7 mouse cellular contexts compared by ENCODE assay signal in genomic region chr2:147012623-147013184, GRCm38 (mm10). TPM values are rescaled to one million over a fixed set of nuclear protein-coding genes. Genes with fewer than 3 reads are reported as not detected.
A peak's percentile ranks its signal among the peaks of the same experiment; 100 is the strongest.
DNase-seq lines count a peak whose midpoint lies in the region; ATAC-seq lines count a peak whose summit lies in the region.

Xrn2 (plus strand) TSS chr2:147012996.

- H3K9ac ChIP-seq in embryonic facial prominence, embryonic 12.5 days = peak within 1 kb of the TSS; percentile 83
- peak within 1 kb of the TSS; percentile 88 for H3K9ac ChIP-seq in limb, embryonic 11.5 days (ENCODE audit: low read length)
- H3K9ac ChIP-seq in midbrain, embryonic 14.5 days (replicated peaks; ENCODE audit: low read length) = peak within 1 kb of the TSS; percentile 87

- H3K4me1 ChIP-seq in embryonic facial prominence, embryonic 12.5 days = peaks cover 17% of the 10 kb centered on the region
- H3K4me1 ChIP-seq in limb, embryonic 11.5 days (ENCODE audit: control insufficient read depth, insufficient read depth, low read length) = 0 out of 2 replicates have a peak, but pooled peaks cover 5% of the 10 kb centered on the region
- H3K4me1 ChIP-seq in midbrain, embryonic 14.5 days (ENCODE audit: control insufficient read depth, insufficient read depth, low read length) = peaks cover 19% of the 10 kb centered on the region

- peak; percentile 94 for DNase-seq in adrenal gland, postnatal 25 days
- peak; percentile 99 for DNase-seq in heart, adult 11 months
- DNase-seq in kidney, adult 18-20 months = peak; percentile 97
- peak; percentile 97 for DNase-seq in limb, embryonic 11.5 days (ENCODE audit: low spot score)
- peak; percentile 98 for DNase-seq in midbrain, embryonic 14.5 days
- DNase-seq in spleen, adult 18-20 months = peak; percentile 91 to 93

- WGBS in embryonic facial prominence, embryonic 12.5 days = under 1% methylated on average over 37 of the region's 37 CpGs
- WGBS in limb, embryonic 11.5 days = under 1% methylated on average over 37 of the region's 37 CpGs
- WGBS in midbrain, embryonic 14.5 days = under 1% methylated on average over 37 of the region's 37 CpGs

- ATAC-seq in embryonic facial prominence, embryonic 12.5 days (ENCODE audit: insufficient number of reproducible peaks, insufficient read depth, low FRiP score, low TSS enrichment) = peak; percentile 90
- ATAC-seq in limb, embryonic 11.5 days (ENCODE audit: insufficient number of reproducible peaks, low FRiP score, low TSS enrichment, low read depth) = peak; percentile 95
- peak; percentile 96 for ATAC-seq in midbrain, embryonic 14.5 days (ENCODE audit: low FRiP score, low TSS enrichment)

- peak within 1 kb of the TSS; percentile 80 for H3K4me3 ChIP-seq in embryonic facial prominence, embryonic 12.5 days
- H3K4me3 ChIP-seq in limb, embryonic 11.5 days (ENCODE audit: low read depth, low read length) = peak within 1 kb of the TSS; percentile 66
- peak within 1 kb of the TSS; percentile 75 for H3K4me3 ChIP-seq in midbrain, embryonic 14.5 days (replicated peaks; ENCODE audit: low read depth, low read length)

- peak within 1 kb of the TSS; percentile 99 for H3K27ac ChIP-seq in embryonic facial prominence, embryonic 12.5 days
- peak within 1 kb of the TSS; percentile 88 for H3K27ac ChIP-seq in limb, embryonic 11.5 days (replicated peaks; ENCODE audit: low read depth, low read length)
- H3K27ac ChIP-seq in midbrain, embryonic 14.5 days (replicated peaks; ENCODE audit: low read depth, low read length) = peak within 1 kb of the TSS; percentile 94

- no peaks in the 10 kb centered on the region for H3K9me3 ChIP-seq in embryonic facial prominence, embryonic 12.5 days
- H3K9me3 ChIP-seq in limb, embryonic 11.5 days (ENCODE audit: control insufficient read depth, low read length) = no peaks in the 10 kb centered on the region
- no peaks in the 10 kb centered on the region for H3K9me3 ChIP-seq in midbrain, embryonic 14.5 days (ENCODE audit: control insufficient read depth, low read length)

- H3K27me3 ChIP-seq in embryonic facial prominence, embryonic 12.5 days = no peaks in the 10 kb centered on the region
- H3K27me3 ChIP-seq in limb, embryonic 11.5 days (ENCODE audit: control insufficient read depth, insufficient read depth, low read length) = no peaks in the 10 kb centered on the region
- H3K27me3 ChIP-seq in midbrain, embryonic 14.5 days (ENCODE audit: control insufficient read depth, insufficient read depth, low read length) = no peaks in the 10 kb centered on the region

- peak within 1 kb of the TSS; percentile 65 for H3K4me2 ChIP-seq in embryonic facial prominence, embryonic 12.5 days (replicated peaks)
- H3K4me2 ChIP-seq in limb, embryonic 11.5 days (ENCODE audit: low read depth, severe bottlenecking) = peak within 1 kb of the TSS; percentile 66
- peak within 1 kb of the TSS; percentile 63 for H3K4me2 ChIP-seq in midbrain, embryonic 14.5 days (ENCODE audit: low read length)

- no peaks in the 10 kb centered on the region for H3K36me3 ChIP-seq in embryonic facial prominence, embryonic 12.5 days
- no peaks in the 10 kb centered on the region for H3K36me3 ChIP-seq in limb, embryonic 11.5 days (ENCODE audit: control insufficient read depth, insufficient read depth, low read length)
- no peaks in the 10 kb centered on the region for H3K36me3 ChIP-seq in midbrain, embryonic 14.5 days (ENCODE audit: control insufficient read depth, insufficient read depth, low read length)

RNA-seq across cellular contexts. Expression of gene Xrn2, which starts in this region (rescaled TPM):
- total RNA-seq in adrenal gland, postnatal 25 days (2021) = 62.0 and 80.8 TPM in 2 replicates
- 88.4 and 94.0 TPM in 2 replicates for polyA plus RNA-seq in embryonic facial prominence, embryonic 12.5 days (2016; fragmentation: Nextera tagmentation; extraction: Ambion mirVana)
- polyA plus RNA-seq in limb, embryonic 11.5 days (2014; fragmentation: Nextera tagmentation; extraction: Ambion mirVana) = 112 and 117 TPM in 2 replicates
- polyA plus RNA-seq in midbrain, embryonic 14.5 days (2014; fragmentation: Nextera tagmentation; extraction: Ambion mirVana) = 77.5 and 93.9 TPM in 2 replicates

Comparison
In these comparisons a context has a peak if more than half of its experiments do, and no peak if none do; other contexts are left out.
1. Peak in every context shown above with its lines: DNase-seq, ATAC-seq, H3K4me3 ChIP-seq and H3K27ac ChIP-seq.